Mouse (Mus musculus): Measurements from ENCODE around the gene Pde4a.

GRCm38 (mm10) chr9:21165952-21166451, 488 bp downstream of the Pde4a start:
- TF ChIP-seq CTCF (IDR thresholded peaks at IDR 0.05; ENCODE audit: low read depth, low read length) (peak; percentile 54), EP300 (IDR thresholded peaks at IDR 0.05; ENCODE audit: insufficient read depth, low read depth, low read length) (no peak)

Measured in ES-Bruce4 (cell line).